Mouse (Mus musculus): ENCODE measurements around the gene Nemp2. TPM values are rescaled to one million over a fixed set of nuclear protein-coding genes. Genes with fewer than 3 reads are reported as not detected.
A peak's percentile ranks its signal among the peaks of the same experiment; 100 is the strongest.

Gene Nemp2
- 9.6 and 9.8 TPM in 2 replicates for polyA plus RNA-seq (2015; fragmentation: Nextera tagmentation; extraction: Ambion mirVana)

DNA sequence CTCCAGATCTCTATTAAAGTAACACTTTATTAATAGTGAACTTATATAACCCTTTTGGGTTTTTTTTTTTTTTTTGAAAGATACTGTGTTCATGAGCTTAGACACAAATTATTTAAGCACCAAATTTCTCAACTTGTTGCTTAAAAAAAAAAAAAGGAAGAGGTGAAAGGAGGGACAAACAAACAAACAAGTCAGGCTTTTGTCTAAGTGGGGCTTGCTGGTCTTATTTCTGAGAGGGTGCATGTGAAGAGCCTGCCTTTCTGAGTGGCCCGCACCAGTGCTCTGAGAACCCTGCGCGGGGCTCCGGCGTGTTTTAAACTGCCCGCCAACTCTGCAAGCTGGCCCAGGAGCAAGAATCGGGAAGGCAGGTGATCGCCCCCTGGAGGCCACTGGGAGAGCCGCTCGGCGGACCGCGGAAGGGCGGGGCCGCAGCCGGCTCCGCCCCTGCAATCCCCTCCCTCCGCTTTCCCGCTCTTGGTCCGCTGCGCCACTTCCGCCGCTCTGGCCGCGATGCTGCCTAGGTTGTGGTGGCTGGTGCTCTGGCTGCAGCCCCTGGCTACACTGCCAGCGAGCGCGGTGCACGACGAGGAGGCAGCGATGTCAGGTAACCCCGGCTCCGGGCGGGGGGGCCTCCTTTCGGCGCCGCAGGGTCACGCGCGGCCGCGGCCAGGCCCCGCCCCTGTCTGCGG, at the start of gene Nemp2:
Gene Nemp2 (plus strand): TSS at position 456 of the 689 bp plus-strand sequence.
- Histone ChIP-seq H3K9me3 (no peaks in the 10 kb centered on the region), H3K9ac (peak within 1 kb of the TSS; percentile 91), H3K4me3 (peak within 1 kb of the TSS; percentile 99), H3K36me3 (no peaks in the 10 kb centered on the region), H3K27ac (peak within 1 kb of the TSS; percentile 88), H3K4me1 (peaks cover 9% of the 10 kb centered on the region), H3K4me2 (peak within 1 kb of the TSS; percentile 52), H3K27me3 (no peaks in the 10 kb centered on the region)
- under 1% methylated on average over 29 of the region's 44 CpGs for WGBS
- ATAC-seq (ENCODE audit: borderline replicate concordance, extremely low read depth, low FRiP score, low TSS enrichment) = peak; percentile 94

DNA sequence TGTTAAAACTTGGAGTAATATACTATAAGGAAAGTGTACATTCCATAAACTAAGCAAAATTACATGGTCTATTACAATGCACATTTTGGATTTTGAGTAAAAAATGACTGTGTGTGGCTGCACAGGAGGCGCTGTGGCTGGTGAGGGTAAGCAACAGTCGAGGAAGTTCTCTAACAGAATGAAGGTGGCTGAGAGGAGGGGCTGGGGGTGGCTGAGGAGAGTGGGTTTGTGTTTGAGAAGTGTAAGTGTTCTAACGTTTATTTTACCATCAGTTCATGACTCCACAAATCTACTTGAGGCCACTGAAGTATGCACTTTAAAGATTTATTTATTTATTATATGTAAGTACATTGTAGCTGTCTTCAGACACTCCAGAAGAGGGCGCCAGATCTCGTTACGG, 48.8 kb upstream of the Nemp2 start:
- Histone ChIP-seq H3K4me3 (no peak overlapping the region), H3K36me3 (no peaks in the 10 kb centered on the region), H3K9ac (no peak overlapping the region), H3K4me2 (no peak overlapping the region), H3K9me3 (no peaks in the 10 kb centered on the region), H3K27ac (no peak overlapping the region), H3K4me1 (peaks cover 28% of the 10 kb centered on the region), H3K27me3 (no peaks in the 10 kb centered on the region)
- WGBS = 50% methylated on average over 6 of the region's 6 CpGs
- no peak for ATAC-seq (ENCODE audit: borderline replicate concordance, extremely low read depth, low FRiP score, low TSS enrichment)

DNA sequence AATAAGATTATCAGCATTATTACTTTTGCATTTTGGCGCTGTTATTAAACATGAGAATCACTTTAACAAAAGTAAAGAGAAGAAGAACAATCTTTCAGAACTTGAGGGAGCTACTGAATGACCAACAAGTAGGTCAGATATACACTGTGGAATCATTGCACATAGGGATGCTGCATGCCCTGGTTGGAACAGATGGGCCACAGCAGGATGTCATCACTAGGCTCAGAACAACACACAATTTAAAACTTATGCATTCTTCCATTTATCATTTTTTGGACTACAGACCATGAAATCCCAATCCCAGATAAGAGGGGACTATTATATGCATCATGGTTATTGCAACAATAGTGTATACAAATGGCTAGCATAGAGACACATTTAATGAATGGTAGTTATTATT, 47.6 kb upstream of the Nemp2 start:
- no peak for ATAC-seq (ENCODE audit: borderline replicate concordance, extremely low read depth, low FRiP score, low TSS enrichment)
- peaks cover 19% of the 10 kb centered on the region for H3K4me1 ChIP-seq
- no peaks in the 10 kb centered on the region for H3K27me3 ChIP-seq
- H3K9me3 ChIP-seq = no peaks in the 10 kb centered on the region
- no peak overlapping the region for H3K4me2 ChIP-seq
- no peak overlapping the region for H3K27ac ChIP-seq
- WGBS = 88% methylated on average over 1 of the region's 1 CpGs
- H3K4me3 ChIP-seq = no peak overlapping the region
- no peaks in the 10 kb centered on the region for H3K36me3 ChIP-seq
- H3K9ac ChIP-seq = no peak overlapping the region

DNA sequence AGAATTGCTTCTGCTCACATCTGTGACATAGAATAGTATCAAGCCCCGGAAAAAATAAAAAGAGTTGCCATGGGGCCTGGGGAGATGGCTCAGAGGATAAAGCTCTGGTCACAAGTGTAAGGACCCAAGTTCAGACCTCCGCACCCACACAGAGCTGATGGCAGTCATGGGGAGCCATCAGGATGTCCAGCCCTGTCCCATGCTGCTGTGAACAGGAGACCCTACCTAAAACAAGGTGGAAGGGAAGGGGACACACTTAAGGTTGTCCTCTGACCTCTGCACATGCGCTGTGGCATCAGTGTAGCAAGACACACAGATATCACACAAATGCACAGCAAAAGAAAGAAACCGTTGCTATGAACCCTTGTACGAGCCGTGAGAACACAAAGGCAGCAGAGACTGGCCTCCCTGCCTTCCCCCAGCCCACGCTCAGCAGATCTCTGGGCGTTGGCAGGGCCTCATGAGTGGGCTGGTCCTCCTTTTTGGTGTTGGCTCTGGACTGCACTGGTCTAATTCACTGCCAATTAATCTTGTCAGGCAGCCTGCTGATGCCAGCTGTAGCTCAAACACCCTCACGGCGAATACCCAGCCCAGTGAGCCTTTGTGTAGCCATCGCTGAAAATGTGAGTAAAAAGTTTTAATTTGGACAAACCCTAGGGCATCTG, 33.4 kb upstream of the Nemp2 start:
- Histone ChIP-seq H3K9me3 (no peaks in the 10 kb centered on the region), H3K36me3 (no peaks in the 10 kb centered on the region), H3K27ac (no peak overlapping the region; the same call in 1 of the 2 replicates), H3K27me3 (no peaks in the 10 kb centered on the region), H3K9ac (no peak overlapping the region), H3K4me3 (no peak overlapping the region), H3K4me2 (peak overlapping the region; percentile 1; the same call in 1 of the 2 replicates), H3K4me1 (peaks cover 13% of the 10 kb centered on the region; the same call in 1 of the 2 replicates)
- WGBS = 43% methylated on average over 11 of the region's 11 CpGs
- ATAC-seq (ENCODE audit: borderline replicate concordance, extremely low read depth, low FRiP score, low TSS enrichment) = peak; percentile 76

DNA sequence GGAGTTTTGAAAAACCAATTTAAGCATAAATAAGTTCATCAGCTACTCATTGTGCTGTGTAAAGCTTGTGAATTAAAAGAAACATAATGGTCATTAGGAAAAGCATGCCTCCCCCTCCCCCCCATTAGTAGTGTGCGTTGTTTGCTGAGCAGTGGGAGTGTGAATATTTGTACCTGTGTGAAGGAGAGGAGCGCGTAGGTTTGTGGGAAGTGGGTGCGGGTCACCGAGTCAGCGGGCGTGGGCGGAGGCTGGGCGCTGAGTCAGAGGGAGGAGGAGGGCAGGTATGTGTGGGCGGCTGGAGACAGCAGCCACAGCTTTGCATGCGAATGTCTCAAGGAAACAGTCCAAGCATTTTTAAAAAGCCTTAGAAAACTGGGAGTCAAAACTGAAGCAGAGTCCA, 32.7 kb upstream of the Nemp2 start:
- Histone ChIP-seq H3K4me2 (peak overlapping the region; percentile 37), H3K4me1 (peaks cover 13% of the 10 kb centered on the region; the same call in 1 of the 2 replicates), H3K9ac (no peak overlapping the region), H3K27ac (no peak overlapping the region; the same call in 1 of the 2 replicates), H3K36me3 (no peaks in the 10 kb centered on the region), H3K4me3 (no peak overlapping the region), H3K9me3 (no peaks in the 10 kb centered on the region), H3K27me3 (no peaks in the 10 kb centered on the region)
- ATAC-seq (ENCODE audit: borderline replicate concordance, extremely low read depth, low FRiP score, low TSS enrichment) = peak; percentile 62; the same call in 1 of the 2 replicates
- 45% methylated on average over 11 of the region's 11 CpGs for WGBS

DNA sequence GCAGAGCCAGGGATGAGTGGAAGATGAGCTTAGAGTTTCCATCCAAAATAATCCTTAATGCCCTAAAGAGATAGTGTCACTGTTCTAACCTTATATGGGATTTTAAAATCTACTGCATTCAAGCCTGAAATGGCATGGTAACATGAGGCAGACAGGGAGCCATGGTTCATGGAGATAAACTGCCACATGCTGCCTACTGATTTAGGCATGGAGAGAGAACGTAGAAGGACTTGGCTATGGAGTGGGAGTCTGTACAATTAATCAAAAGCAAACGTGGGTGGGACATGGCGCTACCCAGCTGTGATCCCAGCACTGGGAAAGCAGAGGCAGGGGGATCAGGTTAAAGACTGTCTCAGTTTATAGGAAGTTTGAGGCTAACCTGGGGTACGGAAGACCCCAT, 32.1 kb upstream of the Nemp2 start:
- Histone ChIP-seq H3K4me1 (peaks cover 13% of the 10 kb centered on the region; the same call in 1 of the 2 replicates), H3K4me2 (peak overlapping the region; percentile 37), H3K9ac (no peak overlapping the region), H3K36me3 (no peaks in the 10 kb centered on the region), H3K27ac (no peak overlapping the region), H3K9me3 (no peaks in the 10 kb centered on the region), H3K27me3 (no peaks in the 10 kb centered on the region), H3K4me3 (no peak overlapping the region)
- WGBS = 63% methylated on average over 4 of the region's 4 CpGs
- ATAC-seq (ENCODE audit: borderline replicate concordance, extremely low read depth, low FRiP score, low TSS enrichment) = no peak

DNA sequence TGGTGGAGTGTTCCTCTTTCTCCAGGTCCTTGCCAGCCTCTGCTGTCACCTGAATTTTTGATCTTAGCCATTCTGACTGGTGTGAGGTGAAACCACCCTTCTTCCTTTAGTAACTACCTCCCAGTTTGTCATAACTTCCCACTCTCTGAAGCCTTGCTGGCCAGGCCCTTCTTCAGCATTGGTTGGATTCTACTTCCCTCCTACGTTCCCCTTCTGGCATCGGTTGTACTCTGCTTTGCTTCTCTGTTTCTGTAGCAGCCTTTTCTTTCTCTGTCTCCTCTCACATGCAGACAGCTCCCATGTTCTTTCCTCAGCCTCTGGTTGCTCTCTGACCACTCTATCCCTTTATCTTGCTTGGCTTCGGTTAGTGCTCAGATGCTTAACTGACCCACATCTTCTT, 29.0 kb upstream of the Nemp2 start:
- no peaks in the 10 kb centered on the region for H3K9me3 ChIP-seq
- 77% methylated on average over 3 of the region's 3 CpGs for WGBS
- H3K4me2 ChIP-seq = no peak overlapping the region
- H3K27me3 ChIP-seq = no peaks in the 10 kb centered on the region
- H3K9ac ChIP-seq = no peak overlapping the region
- H3K4me3 ChIP-seq = no peak overlapping the region
- H3K36me3 ChIP-seq = no peaks in the 10 kb centered on the region
- no peak overlapping the region for H3K27ac ChIP-seq
- ATAC-seq (ENCODE audit: borderline replicate concordance, extremely low read depth, low FRiP score, low TSS enrichment) = no peak
- H3K4me1 ChIP-seq = peaks cover 13% of the 10 kb centered on the region; the same call in 1 of the 2 replicates

DNA sequence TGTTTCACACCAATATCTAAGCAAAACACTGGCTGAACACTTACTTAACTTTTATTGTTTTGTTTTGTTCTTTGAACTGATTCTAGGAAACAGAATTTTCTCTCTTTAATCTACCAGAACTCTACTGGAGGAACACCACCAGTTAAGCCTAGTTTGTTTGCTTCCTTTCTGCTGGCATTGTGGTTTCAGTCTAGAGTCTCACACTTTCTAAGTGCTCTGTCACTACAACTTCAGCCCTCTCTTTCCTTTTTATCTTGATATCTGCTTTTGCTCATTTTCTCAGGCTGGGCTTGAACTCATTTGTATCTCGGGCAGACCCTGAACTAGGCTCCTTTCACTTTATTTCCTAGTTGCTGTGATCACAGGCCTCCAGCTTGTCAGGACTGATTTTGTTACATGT, 22.8 kb upstream of the Nemp2 start:
- Histone ChIP-seq H3K9me3 (no peaks in the 10 kb centered on the region), H3K36me3 (no peaks in the 10 kb centered on the region), H3K27me3 (no peaks in the 10 kb centered on the region), H3K4me3 (no peak overlapping the region), H3K9ac (no peak overlapping the region), H3K27ac (no peak overlapping the region), H3K4me1 (no peaks in the 10 kb centered on the region), H3K4me2 (no peak overlapping the region)
- ATAC-seq (ENCODE audit: borderline replicate concordance, extremely low read depth, low FRiP score, low TSS enrichment) = no peak
- WGBS = 57% methylated on average over 1 of the region's 1 CpGs

DNA sequence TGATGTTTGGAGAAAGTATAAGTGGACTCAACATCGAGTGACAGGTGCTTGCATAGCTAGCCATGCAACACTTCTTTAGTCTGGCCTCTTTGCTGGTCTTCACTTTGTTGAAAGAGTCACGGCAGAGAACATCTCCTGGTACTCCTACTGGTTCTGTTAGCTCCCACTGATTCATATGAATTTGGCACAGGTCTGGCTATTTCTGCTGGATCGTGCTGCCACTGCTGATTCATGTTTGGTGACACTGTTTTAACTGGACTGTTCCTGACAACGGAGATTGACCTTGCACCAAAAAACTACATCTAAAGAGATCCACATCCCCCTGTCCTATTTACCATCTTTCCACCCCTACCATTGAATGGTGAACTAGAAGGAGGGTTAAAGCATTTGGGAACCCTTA, 22.0 kb upstream of the Nemp2 start:
- no peak overlapping the region for H3K9ac ChIP-seq
- H3K27ac ChIP-seq = no peak overlapping the region
- 72% methylated on average over 4 of the region's 4 CpGs for WGBS
- H3K9me3 ChIP-seq = no peaks in the 10 kb centered on the region
- no peaks in the 10 kb centered on the region for H3K4me1 ChIP-seq
- H3K4me3 ChIP-seq = no peak overlapping the region
- H3K36me3 ChIP-seq = no peaks in the 10 kb centered on the region
- no peak overlapping the region for H3K4me2 ChIP-seq
- ATAC-seq (ENCODE audit: borderline replicate concordance, extremely low read depth, low FRiP score, low TSS enrichment) = no peak
- H3K27me3 ChIP-seq = no peaks in the 10 kb centered on the region

DNA sequence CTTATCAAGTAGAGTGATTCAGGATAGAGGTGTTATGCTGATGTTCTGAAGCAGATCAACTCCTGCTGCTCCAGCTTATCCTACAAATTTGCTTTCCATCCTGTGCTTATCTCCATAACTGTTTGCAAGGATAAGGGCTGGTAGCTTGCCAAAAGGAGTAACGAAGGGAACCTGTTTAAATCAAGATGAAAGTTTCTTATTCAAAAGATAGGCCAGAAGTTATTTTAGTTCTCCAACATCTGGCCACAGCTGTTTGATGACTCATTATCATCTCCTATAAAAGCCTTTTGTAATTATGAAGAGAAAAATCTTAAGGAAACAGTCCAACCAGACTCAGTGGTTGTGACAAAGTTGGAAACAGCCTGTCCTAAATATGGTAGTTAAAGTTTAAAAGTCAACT, 12.3 kb upstream of the Nemp2 start:
- H3K4me1 ChIP-seq = no peaks in the 10 kb centered on the region
- no peaks in the 10 kb centered on the region for H3K9me3 ChIP-seq
- WGBS = 33% methylated on average over 1 of the region's 1 CpGs
- H3K9ac ChIP-seq = no peak overlapping the region
- ATAC-seq (ENCODE audit: borderline replicate concordance, extremely low read depth, low FRiP score, low TSS enrichment) = no peak
- no peaks in the 10 kb centered on the region for H3K36me3 ChIP-seq
- H3K27ac ChIP-seq = no peak overlapping the region
- H3K27me3 ChIP-seq = no peaks in the 10 kb centered on the region
- H3K4me2 ChIP-seq = no peak overlapping the region
- no peak overlapping the region for H3K4me3 ChIP-seq

DNA sequence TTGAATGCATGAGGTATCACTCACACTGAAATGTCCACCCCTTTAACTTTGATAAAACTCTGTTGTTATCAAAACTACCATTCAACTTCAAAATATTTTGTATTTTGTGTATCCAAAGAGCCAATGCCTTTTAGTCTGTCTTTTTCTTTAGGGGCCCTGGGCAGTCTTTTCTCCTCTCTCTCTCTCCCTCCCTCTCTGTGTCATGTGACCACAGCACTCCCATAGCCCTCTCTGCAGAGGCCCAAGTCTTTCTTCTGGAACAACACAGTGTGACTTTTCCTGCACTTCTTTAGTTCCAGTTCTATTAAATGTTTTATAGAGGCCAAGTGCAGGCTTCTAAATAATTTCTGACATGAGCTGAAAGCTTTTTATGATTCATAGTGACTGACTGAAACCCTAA, 10.1 kb upstream of the Nemp2 start:
- H3K27me3 ChIP-seq = no peaks in the 10 kb centered on the region
- ATAC-seq (ENCODE audit: borderline replicate concordance, extremely low read depth, low FRiP score, low TSS enrichment) = no peak
- H3K4me3 ChIP-seq = no peak overlapping the region
- no peaks in the 10 kb centered on the region for H3K36me3 ChIP-seq
- H3K27ac ChIP-seq = no peak overlapping the region
- H3K9ac ChIP-seq = no peak overlapping the region
- H3K4me2 ChIP-seq = no peak overlapping the region
- no peaks in the 10 kb centered on the region for H3K4me1 ChIP-seq
- H3K9me3 ChIP-seq = no peaks in the 10 kb centered on the region

DNA sequence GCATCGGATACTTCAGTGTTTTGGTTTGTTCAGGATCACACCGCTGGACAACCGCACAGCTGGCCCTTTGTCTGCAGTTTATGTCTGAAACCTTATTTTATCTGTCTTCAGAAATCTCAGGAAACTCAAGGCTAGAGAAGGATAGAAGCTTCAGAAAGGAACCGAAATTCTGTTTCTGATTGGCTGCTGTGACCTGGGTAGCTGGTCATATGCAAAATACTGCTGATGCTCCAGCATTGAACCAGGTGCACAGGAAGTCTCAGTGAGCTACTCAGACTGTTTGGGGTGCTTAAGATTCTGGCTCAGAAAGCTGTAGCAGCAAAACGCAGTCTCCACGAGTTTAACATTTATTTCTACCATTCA, 415 bp downstream of the Nemp2 start:
- peaks cover 9% of the 10 kb centered on the region for H3K4me1 ChIP-seq
- peak overlapping the region; percentile 52 for H3K4me2 ChIP-seq
- peak overlapping the region; percentile 99 for H3K4me3 ChIP-seq
- H3K27me3 ChIP-seq = no peaks in the 10 kb centered on the region
- peak overlapping the region; percentile 88 for H3K27ac ChIP-seq
- peak; percentile 68 for ATAC-seq (ENCODE audit: borderline replicate concordance, extremely low read depth, low FRiP score, low TSS enrichment)
- H3K9me3 ChIP-seq = no peaks in the 10 kb centered on the region
- no peaks in the 10 kb centered on the region for H3K36me3 ChIP-seq
- peak overlapping the region; percentile 91 for H3K9ac ChIP-seq
- under 1% methylated on average over 6 of the region's 6 CpGs for WGBS

Measured in lung, embryonic 15.5 days (tissue).